Mouse (Mus musculus): ENCODE results near the gene Cyth1.

Cyth1 gene

GRCm38 (mm10) chr11:118254159-118254951 is 6.0 kb upstream of the Cyth1 start:
- peak; percentile 48 for DNase-seq (ENCODE audit: low read depth, low spot score)

GRCm38 (mm10) chr11:118253447-118254158 is 5.2 kb upstream of the Cyth1 start:
- DNase-seq (ENCODE audit: low read depth, low spot score): no peak

- no peak for DNase-seq (ENCODE audit: low read depth, low spot score)
Observed at GRCm38 (mm10) chr11:118249012-118249383, 606 bp upstream of the Cyth1 start.

- DNase-seq (ENCODE audit: low read depth, low spot score): peak; percentile 50
Observed at GRCm38 (mm10) chr11:118247359-118248095, 865 bp downstream of the Cyth1 start.

GRCm38 (mm10) chr11:118246724-118247123 is 1.7 kb downstream of the Cyth1 start:
- DNase-seq (ENCODE audit: low read depth, low spot score): no peak

- no peak for DNase-seq (ENCODE audit: low read depth, low spot score)
Observed at GRCm38 (mm10) chr11:118245130-118245529, 3.3 kb downstream of the Cyth1 start.

- DNase-seq (ENCODE audit: low read depth, low spot score): no peak
Observed at GRCm38 (mm10) chr11:118243627-118244261, 4.6 kb downstream of the Cyth1 start.

GRCm38 (mm10) chr11:118242506-118242905 is 5.9 kb downstream of the Cyth1 start:
- DNase-seq (ENCODE audit: low read depth, low spot score): no peak

- no peak for DNase-seq (ENCODE audit: low read depth, low spot score)
Observed at GRCm38 (mm10) chr11:118240388-118240787, 8.0 kb downstream of the Cyth1 start.

- DNase-seq (ENCODE audit: low read depth, low spot score): no peak
Observed at GRCm38 (mm10) chr11:118239281-118240198, 8.9 kb downstream of the Cyth1 start.

- DNase-seq (ENCODE audit: low read depth, low spot score): no peak
Observed at GRCm38 (mm10) chr11:118236520-118237190, 11.7 kb downstream of the Cyth1 start.

- DNase-seq (ENCODE audit: low read depth, low spot score): no peak
Observed at GRCm38 (mm10) chr11:118234929-118235328, 13.5 kb downstream of the Cyth1 start.

- DNase-seq (ENCODE audit: low read depth, low spot score): no peak
Observed at GRCm38 (mm10) chr11:118234500-118234899, 13.9 kb downstream of the Cyth1 start.

GRCm38 (mm10) chr11:118233924-118234323 is 14.5 kb downstream of the Cyth1 start:
- no peak for DNase-seq (ENCODE audit: low read depth, low spot score)

- no peak for DNase-seq (ENCODE audit: low read depth, low spot score)
Observed at GRCm38 (mm10) chr11:118232314-118232831, 16.0 kb downstream of the Cyth1 start.

GRCm38 (mm10) chr11:118229941-118230340 is 18.5 kb downstream of the Cyth1 start:
- no peak for DNase-seq (ENCODE audit: low read depth, low spot score)

- no peak for DNase-seq (ENCODE audit: low read depth, low spot score)
Observed at GRCm38 (mm10) chr11:118227650-118228049, 20.7 kb downstream of the Cyth1 start.

GRCm38 (mm10) chr11:118226850-118227249 is 21.5 kb downstream of the Cyth1 start:
- DNase-seq (ENCODE audit: low read depth, low spot score): no peak

- no peak for DNase-seq (ENCODE audit: low read depth, low spot score)
Observed at GRCm38 (mm10) chr11:118225862-118226261, 22.5 kb downstream of the Cyth1 start.

Measured in ZHBTc4 (cell line).